Mouse (Mus musculus) activated CD4-positive, CD25-positive, alpha-beta regulatory T cell, adult 4 months (primary cell): ENCODE measurements around the gene Edrf1. TPM values are rescaled to one million over a fixed set of nuclear protein-coding genes. Genes with fewer than 3 reads are reported as not detected.

Source experiments
- polyA plus RNA-seq, 2 experiments: library from polyadenylated mRNA; unstranded; fragments of 100-300 nt; shearing (Covaris generic); gene quantifications; one replicate each; pipeline ENCODE4 v1.2.1; 2017

Gene Edrf1
- polyA plus RNA-seq, 2 experiments from 2014 or later = 10.2 to 11.7 TPM

Other genes starting within 250 kb of the Edrf1 start
- not detected for gene Tex36, start 35.4 kb upstream of the Edrf1 start, polyA plus RNA-seq
- gene Mmp21, start 42.5 kb downstream of the Edrf1 start, polyA plus RNA-seq = under 1 TPM in 1 of 2 experiments, not detected in 1; 0.33 TPM
- gene Bccip, start 71.8 kb downstream of the Edrf1 start, polyA plus RNA-seq = 100 to 1,000 TPM; 196 to 216 TPM
- gene Uros, start 72.5 kb downstream of the Edrf1 start, polyA plus RNA-seq = 10 to 100 TPM; 22.5 to 36.3 TPM
- not detected for gene Fank1, start 139.3 kb downstream of the Edrf1 start, polyA plus RNA-seq
- 10 to 100 TPM in 1 of 2 experiments, 1 to 10 TPM in 1; 8.3 to 10.4 TPM for gene Dhx32, start 145.2 kb downstream of the Edrf1 start, polyA plus RNA-seq